Mouse (Mus musculus): ENCODE results near the gene Dhx32. TPM values are rescaled to one million over a fixed set of nuclear protein-coding genes. Genes with fewer than 3 reads are reported as not detected.

Gene Dhx32
- 18.4 and 19.2 TPM in 2 replicates for total RNA-seq (2017)

- ATAC-seq (ENCODE audit: extremely low read depth, insufficient number of reproducible peaks, low FRiP score, poor library complexity, severe bottlenecking), result no peak
These were observed at the start of gene Dhx32 for GRCm38 (mm10) chr7:133782717-133783435. Dhx32 (minus strand) TSS chr7:133782726.

DNA sequence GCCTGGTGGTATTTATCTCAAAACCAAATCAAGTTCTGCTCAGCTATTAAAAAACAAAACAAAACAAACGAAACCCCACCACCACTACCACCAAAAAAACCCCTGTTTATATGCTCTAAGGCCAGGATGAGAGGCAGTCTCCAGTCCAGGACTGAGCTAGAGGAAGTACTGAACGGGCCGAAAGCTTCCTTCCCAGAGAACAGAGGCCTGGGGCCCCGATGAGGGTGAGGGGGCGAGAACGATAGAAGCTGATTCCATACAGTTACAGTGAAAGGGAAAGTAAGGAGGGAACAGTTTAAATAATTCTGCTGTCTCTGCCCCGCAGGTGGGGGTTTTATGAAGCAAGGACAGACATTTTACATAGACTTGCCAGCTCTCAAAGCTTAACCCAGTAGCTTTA lies 47.1 kb upstream of the Dhx32 start:
- no peak for ATAC-seq (ENCODE audit: extremely low read depth, insufficient number of reproducible peaks, low FRiP score, poor library complexity, severe bottlenecking)

DNA sequence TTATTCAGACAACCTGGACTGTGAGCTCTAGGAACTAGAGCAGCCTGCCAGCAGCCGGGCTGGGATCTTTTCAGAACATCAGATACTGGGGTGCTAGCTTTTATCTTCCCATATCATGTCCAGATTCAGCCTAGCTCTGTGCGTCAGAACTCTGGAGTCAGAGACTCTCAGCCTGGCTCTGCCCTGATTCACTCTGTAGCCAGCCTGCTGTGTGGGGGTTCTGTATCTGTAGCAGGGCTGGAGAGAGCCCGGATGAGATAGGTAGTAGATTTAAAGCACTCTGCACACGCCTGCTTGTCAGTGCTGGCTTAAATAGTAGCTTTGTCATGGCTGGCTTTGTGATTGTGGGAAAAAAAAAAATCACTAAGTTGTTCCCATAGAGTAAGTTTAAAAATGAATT lies 46.0 kb upstream of the Dhx32 start:
- no peak for ATAC-seq (ENCODE audit: extremely low read depth, insufficient number of reproducible peaks, low FRiP score, poor library complexity, severe bottlenecking)

GRCm38 (mm10) chr7:133824579-133824978 lies 42.1 kb upstream of the Dhx32 start:
- no peak for ATAC-seq (ENCODE audit: extremely low read depth, insufficient number of reproducible peaks, low FRiP score, poor library complexity, severe bottlenecking)

DNA sequence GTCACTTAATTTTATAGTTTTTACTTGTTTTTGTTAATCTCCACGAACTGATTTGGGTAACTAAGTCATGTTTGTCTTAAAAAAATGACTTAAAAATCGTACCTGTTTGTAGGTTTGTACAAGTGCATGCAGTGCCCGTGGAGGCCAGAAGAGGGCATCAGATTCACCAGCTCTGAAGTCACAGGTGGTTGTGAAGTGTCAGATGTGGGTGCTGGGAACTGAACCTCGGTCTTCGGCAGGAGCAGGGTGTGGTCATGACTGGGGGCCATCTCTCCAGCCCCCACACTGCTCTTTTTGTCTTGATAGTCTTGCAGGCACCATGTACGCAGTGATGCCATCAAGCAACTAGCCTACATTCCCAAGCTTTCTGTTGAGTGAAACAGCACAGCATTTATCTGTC lies 41.2 kb upstream of the Dhx32 start:
- ATAC-seq (ENCODE audit: extremely low read depth, insufficient number of reproducible peaks, low FRiP score, poor library complexity, severe bottlenecking), result no peak

GRCm38 (mm10) chr7:133813331-133813730 lies 30.8 kb upstream of the Dhx32 start:
- no peak for ATAC-seq (ENCODE audit: extremely low read depth, insufficient number of reproducible peaks, low FRiP score, poor library complexity, severe bottlenecking)

DNA sequence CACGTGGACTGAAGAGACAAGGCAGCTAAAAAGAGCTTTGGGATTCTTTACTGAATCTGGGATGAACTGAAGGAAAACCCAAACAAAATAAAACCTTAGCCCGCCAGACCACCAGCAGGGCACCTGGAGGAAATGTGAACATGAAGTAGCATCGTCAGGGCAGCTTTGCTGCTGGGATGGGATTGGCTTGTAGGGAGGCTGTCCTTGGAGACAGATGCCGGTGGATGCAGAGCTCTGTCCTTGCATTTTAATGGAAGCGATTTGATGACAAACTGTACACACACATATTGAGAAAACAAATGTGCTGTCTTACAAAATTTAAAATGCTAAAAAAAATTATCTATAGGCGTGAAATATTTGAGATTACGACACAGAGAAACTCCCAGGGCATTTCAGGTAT lies 30.4 kb upstream of the Dhx32 start:
- ATAC-seq (ENCODE audit: extremely low read depth, insufficient number of reproducible peaks, low FRiP score, poor library complexity, severe bottlenecking), result no peak

- no peak for ATAC-seq (ENCODE audit: extremely low read depth, insufficient number of reproducible peaks, low FRiP score, poor library complexity, severe bottlenecking)
These were observed 23.2 kb upstream of the Dhx32 start for GRCm38 (mm10) chr7:133805614-133806175.

DNA sequence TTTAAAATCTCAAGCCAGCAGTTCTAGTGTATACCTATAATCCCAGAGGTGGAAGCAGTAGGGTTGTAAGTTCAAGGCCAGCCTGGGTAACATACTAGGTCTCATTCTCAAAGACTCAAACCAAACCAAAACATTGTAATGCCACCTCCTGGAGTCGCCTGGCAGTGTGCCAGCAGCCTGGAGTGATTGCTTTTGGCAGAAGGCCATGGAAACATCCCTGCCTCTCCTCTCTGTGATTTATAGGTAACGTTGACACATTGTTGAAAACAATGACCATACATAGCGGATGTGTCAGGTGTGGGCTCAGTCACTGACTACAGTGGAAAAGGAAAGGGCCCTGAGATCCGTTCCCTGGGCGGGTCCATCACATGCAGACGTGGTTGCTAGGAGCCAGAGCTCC lies 19.3 kb upstream of the Dhx32 start:
- ATAC-seq (ENCODE audit: extremely low read depth, insufficient number of reproducible peaks, low FRiP score, poor library complexity, severe bottlenecking), result no peak

GRCm38 (mm10) chr7:133799928-133800327 lies 17.4 kb upstream of the Dhx32 start:
- no peak for ATAC-seq (ENCODE audit: extremely low read depth, insufficient number of reproducible peaks, low FRiP score, poor library complexity, severe bottlenecking)

DNA sequence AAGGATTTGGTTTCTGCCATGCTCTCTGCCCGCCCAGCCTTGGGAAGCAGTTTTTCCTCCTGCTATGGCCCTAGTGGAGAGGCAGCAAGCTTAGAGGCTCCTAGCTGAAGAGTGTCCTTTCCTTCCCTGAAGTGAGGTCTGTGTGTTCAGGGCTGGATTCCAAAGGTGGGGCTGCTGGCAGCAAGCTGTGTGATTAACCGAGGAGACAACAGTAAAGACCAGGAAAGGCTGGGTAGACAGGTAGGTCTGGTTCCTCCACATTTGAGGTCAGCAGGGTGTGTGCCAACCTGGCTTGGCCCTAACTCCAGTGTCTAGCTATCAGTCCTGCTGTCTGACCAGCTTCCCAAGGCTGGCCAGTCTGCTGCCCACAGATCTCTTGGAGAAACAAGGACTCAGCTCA lies 12.2 kb upstream of the Dhx32 start:
- ATAC-seq (ENCODE audit: extremely low read depth, insufficient number of reproducible peaks, low FRiP score, poor library complexity, severe bottlenecking), result no peak

DNA sequence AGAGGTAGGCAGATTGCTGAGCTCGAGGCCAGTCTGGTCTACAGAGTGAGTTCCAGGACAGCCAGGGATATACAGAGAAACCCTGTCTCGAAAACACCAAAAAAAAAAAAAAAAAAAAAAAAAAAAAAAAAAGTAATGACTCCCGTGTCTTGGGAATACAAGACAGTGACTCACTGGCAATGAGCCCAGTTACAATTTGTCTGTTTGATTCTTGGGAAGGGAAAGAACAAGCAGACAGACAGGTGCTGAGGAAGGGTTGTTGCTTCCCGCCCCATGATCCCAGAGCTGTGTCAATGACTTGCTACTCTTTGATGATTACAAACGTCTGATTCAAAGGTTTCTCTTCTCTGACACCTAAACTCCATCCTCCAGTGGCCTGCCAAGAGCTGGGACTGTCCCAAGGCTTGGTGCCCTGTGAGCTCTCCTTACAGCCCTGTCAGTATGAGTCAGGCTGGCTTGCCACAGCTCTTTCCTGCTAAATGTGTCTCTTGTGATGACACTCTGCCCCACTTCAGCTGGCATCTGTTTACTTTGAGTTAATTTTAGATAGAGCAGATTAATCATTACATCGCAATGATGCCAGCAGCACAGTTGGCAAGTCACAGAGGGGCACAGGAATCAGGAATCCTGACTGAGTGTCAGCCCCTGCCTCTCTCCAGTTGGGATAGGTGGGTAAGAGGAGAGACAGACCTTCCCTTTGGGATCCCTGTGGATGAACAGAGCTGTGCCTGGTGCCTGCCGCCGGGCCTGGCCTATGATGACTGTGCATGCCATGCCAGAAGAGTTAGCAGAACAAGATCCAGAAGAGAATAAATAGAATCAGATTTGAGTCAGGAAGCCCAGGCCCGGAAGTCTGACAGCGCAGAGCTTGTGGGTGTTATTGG lies 11.0 kb upstream of the Dhx32 start:
- ATAC-seq (ENCODE audit: extremely low read depth, insufficient number of reproducible peaks, low FRiP score, poor library complexity, severe bottlenecking), result no peak

DNA sequence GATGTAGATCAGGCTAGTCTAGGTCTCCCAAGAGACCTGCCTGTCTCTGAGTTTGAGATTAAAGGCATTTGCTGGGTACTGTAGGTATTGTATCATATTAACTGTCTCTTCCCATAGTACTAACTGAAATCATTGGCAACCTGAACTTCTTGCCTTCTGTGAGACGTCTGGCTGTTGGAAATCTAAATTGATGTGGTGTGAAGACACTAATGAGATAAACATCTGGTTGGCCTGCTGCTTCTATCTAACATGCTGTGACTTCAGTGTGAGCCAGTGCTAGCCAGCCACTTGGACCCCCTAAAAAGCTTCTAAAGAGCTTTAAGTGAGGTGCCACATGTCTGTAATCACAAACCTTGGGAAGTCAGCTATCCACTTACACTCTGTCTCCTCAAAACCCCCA lies 10.2 kb upstream of the Dhx32 start:
- ATAC-seq (ENCODE audit: extremely low read depth, insufficient number of reproducible peaks, low FRiP score, poor library complexity, severe bottlenecking), result no peak

GRCm38 (mm10) chr7:133790608-133791229 lies 8.2 kb upstream of the Dhx32 start:
- ATAC-seq (ENCODE audit: extremely low read depth, insufficient number of reproducible peaks, low FRiP score, poor library complexity, severe bottlenecking), result no peak

DNA sequence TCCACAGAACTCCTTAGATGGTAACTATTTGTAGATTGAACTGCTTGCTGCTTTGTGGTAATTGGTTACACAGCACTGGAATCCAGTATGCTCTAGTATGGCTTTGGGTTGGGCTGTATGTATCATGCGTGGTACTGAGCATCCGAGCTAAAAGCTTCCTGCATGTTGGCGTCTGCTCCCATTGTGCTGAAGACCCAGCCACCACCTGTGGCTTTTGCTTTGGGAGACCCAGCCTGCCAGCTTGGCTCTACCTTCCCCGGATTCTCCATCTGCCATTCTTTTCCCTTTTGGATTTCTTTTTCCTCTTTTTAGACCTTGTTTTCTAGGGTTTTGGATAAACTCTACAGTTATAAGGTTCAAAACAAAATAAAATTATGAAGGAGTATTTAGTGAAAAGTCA lies 7.6 kb upstream of the Dhx32 start:
- ATAC-seq (ENCODE audit: extremely low read depth, insufficient number of reproducible peaks, low FRiP score, poor library complexity, severe bottlenecking), result no peak

DNA sequence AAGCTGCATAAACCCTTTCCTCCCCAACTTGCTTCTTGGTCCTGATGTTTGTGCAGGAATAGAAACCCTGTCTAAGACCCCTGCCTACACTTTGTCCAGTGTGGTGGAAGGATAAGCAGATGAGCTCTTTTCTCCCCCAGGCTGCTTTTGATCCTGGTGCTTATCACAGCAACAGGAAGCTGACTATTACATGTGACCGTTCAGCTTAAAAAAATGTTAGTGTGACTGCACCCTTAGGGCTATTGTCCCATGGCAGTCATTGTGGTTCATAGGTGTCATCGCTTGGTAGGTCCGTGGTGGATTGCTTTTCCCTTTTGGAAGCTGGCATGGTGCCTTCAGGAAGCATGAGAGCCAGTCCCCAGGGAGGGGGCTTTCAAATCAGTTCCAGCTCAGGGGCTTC lies 5.6 kb upstream of the Dhx32 start:
- no peak for ATAC-seq (ENCODE audit: extremely low read depth, insufficient number of reproducible peaks, low FRiP score, poor library complexity, severe bottlenecking)

DNA sequence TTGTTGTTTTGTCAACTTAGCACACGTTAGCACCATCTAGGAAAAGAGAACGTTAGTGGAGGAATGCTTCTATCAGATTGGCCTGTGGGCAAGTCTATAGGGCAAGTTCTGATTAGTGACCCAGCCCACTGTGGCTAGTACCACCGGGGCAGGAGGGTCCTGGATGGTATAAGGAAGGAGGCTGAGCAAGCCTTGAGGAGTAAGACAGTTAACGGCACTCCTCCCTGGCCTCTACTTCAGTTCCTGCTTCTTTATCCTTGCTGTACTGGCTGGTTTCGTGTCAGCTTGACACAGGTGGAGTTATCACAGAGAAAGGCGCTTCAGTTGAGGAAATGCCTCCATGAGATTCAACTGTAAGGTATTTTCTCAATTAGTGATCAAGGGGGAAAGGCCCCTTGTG lies 5.0 kb upstream of the Dhx32 start:
- no peak for ATAC-seq (ENCODE audit: extremely low read depth, insufficient number of reproducible peaks, low FRiP score, poor library complexity, severe bottlenecking)

DNA sequence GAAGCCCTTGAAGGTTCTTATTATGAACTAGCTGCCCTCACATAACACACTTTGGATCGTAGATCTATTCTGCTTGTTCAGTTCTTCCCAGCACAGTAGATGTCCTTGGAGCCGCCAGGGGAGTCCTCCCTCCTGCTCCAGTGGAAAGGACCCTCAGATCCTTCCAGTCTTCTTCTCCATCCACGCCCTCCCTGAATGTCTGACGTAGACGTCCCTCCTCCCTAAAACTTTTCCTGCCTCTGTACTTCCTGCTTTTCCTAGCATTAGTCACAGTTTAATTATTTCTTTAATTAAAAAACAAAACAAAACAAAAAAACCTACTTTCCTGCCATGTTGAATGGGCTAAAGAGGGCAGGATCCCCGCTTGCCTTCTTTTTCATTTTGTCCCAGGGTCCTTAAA lies 535 bp downstream of the Dhx32 start:
- no peak for ATAC-seq (ENCODE audit: extremely low read depth, insufficient number of reproducible peaks, low FRiP score, poor library complexity, severe bottlenecking)

DNA sequence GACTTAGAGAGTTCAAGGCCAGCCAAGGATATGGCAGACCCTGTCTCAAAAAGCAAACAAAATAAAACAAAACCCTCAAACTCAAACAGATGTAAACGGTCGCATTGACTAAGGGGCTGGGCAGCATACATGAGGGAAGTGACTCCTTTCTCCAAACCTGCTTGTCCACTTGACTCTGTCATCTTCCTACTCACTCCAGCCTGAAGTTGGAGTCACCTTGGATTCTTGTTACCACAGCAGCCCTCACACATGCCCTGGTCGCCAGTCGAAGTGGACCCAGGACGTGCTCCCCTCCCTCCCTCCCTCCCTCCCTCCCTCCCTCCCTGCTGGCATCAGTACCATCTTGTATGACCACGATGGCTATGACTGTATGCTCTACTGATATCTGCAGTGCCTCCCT lies 943 bp downstream of the Dhx32 start:
- no peak for ATAC-seq (ENCODE audit: extremely low read depth, insufficient number of reproducible peaks, low FRiP score, poor library complexity, severe bottlenecking)

DNA sequence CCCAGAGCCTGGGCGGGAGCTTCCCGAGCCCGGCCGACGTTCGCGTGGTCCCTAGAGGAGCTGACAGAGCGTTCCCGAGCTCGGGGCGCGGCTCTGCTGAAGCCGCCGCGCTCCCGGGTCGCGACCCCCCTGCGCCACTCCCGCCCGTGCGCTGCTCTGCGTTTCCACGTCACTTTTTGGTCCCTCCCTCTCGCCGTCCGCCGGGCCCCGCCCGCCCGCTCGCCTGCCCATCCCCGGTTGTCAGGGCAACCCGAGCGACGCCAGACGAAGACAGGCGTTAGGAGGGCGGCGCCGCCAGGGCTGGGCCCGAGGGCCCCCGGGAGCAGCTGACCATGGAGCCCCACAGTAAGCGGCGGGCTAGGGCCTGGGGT lies 5.9 kb downstream of the Dhx32 start, which contains the start of gene Fank1:
Fank1 (plus strand) TSS at position 236 of the 371 bp plus-strand sequence.
- ATAC-seq (ENCODE audit: extremely low read depth, insufficient number of reproducible peaks, low FRiP score, poor library complexity, severe bottlenecking), result peak; percentile 69

All from neutrophil, adult 5-6 weeks (primary cell).